Mouse (Mus musculus): ENCODE results near the gene Celf1. TPM values are rescaled to one million over a fixed set of nuclear protein-coding genes. Genes with fewer than 3 reads are reported as not detected.

The Celf1 gene
- polyA plus RNA-seq, 1 experiment from 2014 or later, result 81.9 TPM

GRCm38 (mm10) chr2:91061849-91062481 is 121.8 kb downstream of the Celf1 start:
- Histone ChIP-seq H3K36me3 (ENCODE audit: control insufficient read depth, insufficient read depth, low read length) (peaks cover 47% of the 10 kb centered on the region), H3K27me3 (replicated peaks; ENCODE audit: control insufficient read depth, insufficient read depth, low read length) (no peaks in the 10 kb centered on the region)
- ATAC-seq, result no peak

GRCm38 (mm10) chr2:91062779-91063606 is 122.8 kb downstream of the Celf1 start:
- Histone ChIP-seq H3K36me3 (ENCODE audit: control insufficient read depth, insufficient read depth, low read length) (peaks cover 37% of the 10 kb centered on the region), H3K27ac (ENCODE audit: low read depth, low read length) (no peak overlapping the region), H3K9me3 (ENCODE audit: control insufficient read depth, low read length) (no peaks in the 10 kb centered on the region), H3K27me3 (replicated peaks; ENCODE audit: control insufficient read depth, insufficient read depth, low read length) (no peaks in the 10 kb centered on the region), H3K4me2 (ENCODE audit: low read length) (no peak overlapping the region), H3K4me3 (ENCODE audit: low read length) (no peak overlapping the region), H3K9ac (ENCODE audit: low read depth, low read length) (no peak overlapping the region), H3K4me1 (ENCODE audit: control insufficient read depth, insufficient read depth, low read depth, low read length) (no peaks in the 10 kb centered on the region)
- WGBS, result 92% methylated on average over 16 of the region's 16 CpGs
- no peak; the same call in 1 of the 2 replicates for ATAC-seq

More at GRCm38 (mm10) chr2:91061849-91062481, 121.8 kb downstream of the Celf1 start:
- no peaks in the 10 kb centered on the region for H3K9me3 ChIP-seq (ENCODE audit: control insufficient read depth, low read length)
- no peak overlapping the region for H3K9ac ChIP-seq (ENCODE audit: low read depth, low read length)
- H3K4me1 ChIP-seq (ENCODE audit: control insufficient read depth, insufficient read depth, low read depth, low read length), result no peaks in the 10 kb centered on the region
- no peak overlapping the region for H3K4me3 ChIP-seq (ENCODE audit: low read length)
- peak overlapping the region; percentile 40 for H3K27ac ChIP-seq (ENCODE audit: low read depth, low read length)
- WGBS, result 76% methylated on average over 6 of the region's 6 CpGs
- no peak overlapping the region for H3K4me2 ChIP-seq (ENCODE audit: low read length)

GRCm38 (mm10) chr2:91064211-91064610 is 124.0 kb downstream of the Celf1 start:
- Histone ChIP-seq H3K27me3 (replicated peaks; ENCODE audit: control insufficient read depth, insufficient read depth, low read length) (no peaks in the 10 kb centered on the region), H3K4me3 (ENCODE audit: low read length) (no peak overlapping the region), H3K4me2 (ENCODE audit: low read length) (no peak overlapping the region), H3K9me3 (ENCODE audit: control insufficient read depth, low read length) (no peaks in the 10 kb centered on the region), H3K36me3 (ENCODE audit: control insufficient read depth, insufficient read depth, low read length) (peaks cover 28% of the 10 kb centered on the region), H3K9ac (ENCODE audit: low read depth, low read length) (no peak overlapping the region), H3K4me1 (ENCODE audit: control insufficient read depth, insufficient read depth, low read depth, low read length) (peaks cover 11% of the 10 kb centered on the region), H3K27ac (ENCODE audit: low read depth, low read length) (no peak overlapping the region)
- WGBS, result 82% methylated on average over 6 of the region's 6 CpGs
- no peak for ATAC-seq

GRCm38 (mm10) chr2:91065544-91065943 is 125.4 kb downstream of the Celf1 start:
- ATAC-seq, result no peak
- WGBS, result 44% methylated on average over 3 of the region's 3 CpGs
- Histone ChIP-seq H3K4me3 (ENCODE audit: low read length) (no peak overlapping the region), H3K27ac (ENCODE audit: low read depth, low read length) (no peak overlapping the region), H3K4me1 (ENCODE audit: control insufficient read depth, insufficient read depth, low read depth, low read length) (peaks cover 15% of the 10 kb centered on the region), H3K36me3 (ENCODE audit: control insufficient read depth, insufficient read depth, low read length) (peaks cover 27% of the 10 kb centered on the region), H3K4me2 (ENCODE audit: low read length) (no peak overlapping the region), H3K9ac (ENCODE audit: low read depth, low read length) (no peak overlapping the region), H3K9me3 (ENCODE audit: control insufficient read depth, low read length) (no peaks in the 10 kb centered on the region), H3K27me3 (replicated peaks; ENCODE audit: control insufficient read depth, insufficient read depth, low read length) (no peaks in the 10 kb centered on the region)

GRCm38 (mm10) chr2:91066455-91066854 is 126.3 kb downstream of the Celf1 start:
- Histone ChIP-seq H3K36me3 (ENCODE audit: control insufficient read depth, insufficient read depth, low read length) (peaks cover 24% of the 10 kb centered on the region), H3K27me3 (replicated peaks; ENCODE audit: control insufficient read depth, insufficient read depth, low read length) (no peaks in the 10 kb centered on the region), H3K4me1 (ENCODE audit: control insufficient read depth, insufficient read depth, low read depth, low read length) (peaks cover 23% of the 10 kb centered on the region), H3K9me3 (ENCODE audit: control insufficient read depth, low read length) (no peaks in the 10 kb centered on the region), H3K9ac (ENCODE audit: low read depth, low read length) (no peak overlapping the region), H3K4me3 (ENCODE audit: low read length) (no peak overlapping the region), H3K4me2 (ENCODE audit: low read length) (no peak overlapping the region), H3K27ac (ENCODE audit: low read depth, low read length) (no peak overlapping the region)
- ATAC-seq, result no peak
- 67% methylated on average over 3 of the region's 3 CpGs for WGBS

GRCm38 (mm10) chr2:91068162-91068871 is 128.1 kb downstream of the Celf1 start:
- Histone ChIP-seq H3K36me3 (ENCODE audit: control insufficient read depth, insufficient read depth, low read length) (peaks cover 9% of the 10 kb centered on the region), H3K27me3 (replicated peaks; ENCODE audit: control insufficient read depth, insufficient read depth, low read length) (no peaks in the 10 kb centered on the region), H3K9me3 (ENCODE audit: control insufficient read depth, low read length) (no peaks in the 10 kb centered on the region), H3K4me1 (ENCODE audit: control insufficient read depth, insufficient read depth, low read depth, low read length) (peaks cover 23% of the 10 kb centered on the region), H3K27ac (ENCODE audit: low read depth, low read length) (no peak overlapping the region), H3K4me3 (ENCODE audit: low read length) (peak overlapping the region; percentile 80), H3K4me2 (ENCODE audit: low read length) (peak overlapping the region; percentile 89), H3K9ac (ENCODE audit: low read depth, low read length) (peak overlapping the region; percentile 86)
- 56% methylated on average over 13 of the region's 13 CpGs for WGBS
- no peak for ATAC-seq

- H3K4me3 ChIP-seq (ENCODE audit: low read length), result peak overlapping the region; percentile 80
- H3K27me3 ChIP-seq (replicated peaks; ENCODE audit: control insufficient read depth, insufficient read depth, low read length), result no peaks in the 10 kb centered on the region
- WGBS, result 47% methylated on average over 6 of the region's 6 CpGs
- H3K4me2 ChIP-seq (ENCODE audit: low read length), result peak overlapping the region; percentile 89
- H3K4me1 ChIP-seq (ENCODE audit: control insufficient read depth, insufficient read depth, low read depth, low read length), result peaks cover 23% of the 10 kb centered on the region
- H3K9me3 ChIP-seq (ENCODE audit: control insufficient read depth, low read length), result no peaks in the 10 kb centered on the region
- H3K9ac ChIP-seq (ENCODE audit: low read depth, low read length), result peak overlapping the region; percentile 86
- H3K36me3 ChIP-seq (ENCODE audit: control insufficient read depth, insufficient read depth, low read length), result peaks cover 8% of the 10 kb centered on the region
- H3K27ac ChIP-seq (ENCODE audit: low read depth, low read length), result no peak overlapping the region
- ATAC-seq, result no peak
Observed at GRCm38 (mm10) chr2:91068872-91069165, 128.6 kb downstream of the Celf1 start.

Data from hindbrain, embryonic 16.5 days (tissue).